ENCODE assay signal across 8 mouse cellular contexts in the genomic region with DNA sequence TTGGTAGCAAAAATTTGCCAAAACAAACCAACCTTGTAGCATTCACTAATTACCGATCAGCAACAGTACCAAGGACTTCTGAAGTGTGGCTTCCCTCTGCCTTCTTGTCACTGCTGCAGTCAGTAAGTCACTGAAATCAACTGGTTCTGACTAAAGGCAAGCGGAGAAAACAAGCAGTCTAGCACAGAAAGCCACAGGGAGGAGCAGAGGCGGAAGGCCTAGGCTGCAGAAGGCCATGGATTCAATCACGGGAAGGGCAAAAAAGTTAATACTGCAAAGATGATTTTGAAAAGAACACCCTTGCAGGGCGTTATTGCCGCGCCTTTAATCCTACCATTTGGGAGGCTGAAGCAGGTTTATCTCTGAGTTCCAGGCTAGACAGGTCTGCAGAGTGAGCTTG. TPM values are rescaled to one million over a fixed set of nuclear protein-coding genes. Genes with fewer than 3 reads are reported as not detected.
DNase-seq lines count a peak whose midpoint lies in the region; ATAC-seq lines count a peak whose summit lies in the region.
"Had no signal": no experiment of that assay in that cellular context is flagged by ENCODE, and none has a peak within 500 bp of the region (broad histone marks: within the 10 kb centered on the region; RNA-seq: fewer than 3 reads in every experiment).

No protein-coding gene starts in this region.

- H3K9ac ChIP-seq in kidney, embryonic 16.5 days (replicated peaks; ENCODE audit: low read length), result no peak overlapping the region
- H3K9ac ChIP-seq in hindbrain, embryonic 16.5 days (ENCODE audit: low read depth, low read length), result no peak overlapping the region
- no peak overlapping the region for H3K9ac ChIP-seq in midbrain, embryonic 15.5 days

- H3K27me3 ChIP-seq in kidney, embryonic 16.5 days (ENCODE audit: insufficient read depth, low read length), result no peaks in the 10 kb centered on the region
- no peaks in the 10 kb centered on the region for H3K27me3 ChIP-seq in hindbrain, embryonic 16.5 days (replicated peaks; ENCODE audit: control insufficient read depth, insufficient read depth, low read length)
- no peaks in the 10 kb centered on the region for H3K27me3 ChIP-seq in midbrain, embryonic 15.5 days (replicated peaks)

- no peak for ATAC-seq in kidney, embryonic 16.5 days (ENCODE audit: low FRiP score, low TSS enrichment)
- ATAC-seq in hindbrain, embryonic 16.5 days, result no peak
- no peak for ATAC-seq in midbrain, embryonic 15.5 days (replicated peaks)

- DNase-seq in kidney, adult 11 months, result no peak
- peak; percentile 39 for DNase-seq in ZHBTc4 (ENCODE audit: low read depth, low spot score)
- DNase-seq in left cerebral cortex, postnatal 10 days (ENCODE audit: extremely low spot score in 1 of 2, low spot score in 2 of 2), result no peak
- DNase-seq in left cerebral cortex, postnatal 25 days (ENCODE audit: low spot score in 2 of 2), result no peak
- DNase-seq: adrenal gland, adult 8-10 months had no signal

- H3K27ac ChIP-seq in kidney, embryonic 16.5 days (ENCODE audit: low read length), result no peak overlapping the region
- H3K27ac ChIP-seq in hindbrain, embryonic 16.5 days (ENCODE audit: low read depth, low read length), result no peak overlapping the region
- no peak overlapping the region for H3K27ac ChIP-seq in midbrain, embryonic 15.5 days

- WGBS in kidney, embryonic 16.5 days, result 90% methylated on average over 7 of the region's 7 CpGs
- 92% methylated on average over 7 of the region's 7 CpGs for WGBS in hindbrain, embryonic 16.5 days
- WGBS in midbrain, embryonic 15.5 days, result 91% methylated on average over 7 of the region's 7 CpGs

- peak overlapping the region; percentile 96 for H3K4me3 ChIP-seq in kidney, embryonic 16.5 days (ENCODE audit: low read length)
- H3K4me3 ChIP-seq in hindbrain, embryonic 16.5 days (ENCODE audit: low read length), result no peak overlapping the region
- no peak overlapping the region for H3K4me3 ChIP-seq in midbrain, embryonic 15.5 days

- H3K36me3 ChIP-seq in kidney, embryonic 16.5 days (ENCODE audit: insufficient read depth, low read length), result peaks cover 13% of the 10 kb centered on the region
- H3K36me3 ChIP-seq in hindbrain, embryonic 16.5 days (ENCODE audit: control insufficient read depth, insufficient read depth, low read length), result peaks cover 7% of the 10 kb centered on the region
- H3K36me3 ChIP-seq in midbrain, embryonic 15.5 days (replicated peaks), result peaks cover 10% of the 10 kb centered on the region; the same call in 1 of the 2 replicates

- H3K4me2 ChIP-seq in kidney, embryonic 16.5 days (replicated peaks; ENCODE audit: low read depth, low read length), result peak overlapping the region; percentile 67
- H3K4me2 ChIP-seq in hindbrain, embryonic 16.5 days (ENCODE audit: low read length), result 0 out of 2 replicates have a peak overlapping the region, but pooled peaks have one; percentile 10
- H3K4me2 ChIP-seq in midbrain, embryonic 15.5 days, result peak overlapping the region; percentile 93; the same call in 1 of the 2 replicates

- intact Hi-C loops in left cerebral cortex, postnatal 10 days (cut with DNase I), result no loop called here
- intact Hi-C loops in left cerebral cortex, postnatal 25 days (cut with DNase I), result no loop called here

- peaks cover 35% of the 10 kb centered on the region for H3K4me1 ChIP-seq in kidney, embryonic 16.5 days (ENCODE audit: insufficient read depth, low read length)
- H3K4me1 ChIP-seq in hindbrain, embryonic 16.5 days (ENCODE audit: control insufficient read depth, insufficient read depth, low read depth, low read length), result peaks cover 16% of the 10 kb centered on the region
- peaks cover 34% of the 10 kb centered on the region for H3K4me1 ChIP-seq in midbrain, embryonic 15.5 days

- no peaks in the 10 kb centered on the region for H3K9me3 ChIP-seq in kidney, embryonic 16.5 days (ENCODE audit: low read length)
- H3K9me3 ChIP-seq in hindbrain, embryonic 16.5 days (ENCODE audit: control insufficient read depth, low read length), result no peaks in the 10 kb centered on the region
- no peaks in the 10 kb centered on the region for H3K9me3 ChIP-seq in midbrain, embryonic 15.5 days

RNA-seq across cellular contexts. Expression of gene Tomm20, which starts 2.1 kb away (rescaled TPM):
- polyA plus RNA-seq in kidney, embryonic 16.5 days (2015; fragmentation: Nextera tagmentation; extraction: Ambion mirVana), result 258 and 264 TPM in 2 replicates
- polyA plus RNA-seq in hindbrain, embryonic 16.5 days (2015; fragmentation: Nextera tagmentation; extraction: Ambion mirVana), result 217 and 231 TPM in 2 replicates
- polyA plus RNA-seq in midbrain, embryonic 15.5 days (2015; fragmentation: Nextera tagmentation; extraction: Ambion mirVana), result 197 and 198 TPM in 2 replicates
- 100 to 1,000 TPM; 156 to 169 TPM for total RNA-seq in left cerebral cortex, postnatal 10 days (2021)
- total RNA-seq in left cerebral cortex, postnatal 25 days (2021), result 100 to 1,000 TPM; 174 to 189 TPM

RNA-seq across cellular contexts. Expression of gene Rbm34, which starts 27.3 kb away (rescaled TPM):
- 20.1 and 20.5 TPM in 2 replicates for polyA plus RNA-seq in kidney, embryonic 16.5 days (2015; fragmentation: Nextera tagmentation; extraction: Ambion mirVana)
- polyA plus RNA-seq in hindbrain, embryonic 16.5 days (2015; fragmentation: Nextera tagmentation; extraction: Ambion mirVana), result 20.5 and 21.2 TPM in 2 replicates
- 24.8 and 26.5 TPM in 2 replicates for polyA plus RNA-seq in midbrain, embryonic 15.5 days (2015; fragmentation: Nextera tagmentation; extraction: Ambion mirVana)
- 10 to 100 TPM; 17.4 to 18.2 TPM for total RNA-seq in left cerebral cortex, postnatal 10 days (2021)
- total RNA-seq in left cerebral cortex, postnatal 25 days (2021), result 10 to 100 TPM; 13.2 to 14.2 TPM

Comparison
In these comparisons a context has a peak if more than half of its experiments do, and no peak if none do; other contexts are left out.
1. H3K4me2 ChIP-seq: peak in every context shown above with its lines; median percentile 93 in midbrain, embryonic 15.5 days; 67 in kidney, embryonic 16.5 days; 10 in hindbrain, embryonic 16.5 days.